Mouse (Mus musculus) kidney, postnatal 14 days (tissue): ENCODE measurements around the gene Auts2.

ENCODE experiments used
- DNase-seq: peaks from one replicate; pipeline ENCODE4 v3.0.0; 2022; ENCODE audit warnings: mixed read lengths

Auts2 gene

GRCm38 (mm10) chr5:131593261-131593660, 949.9 kb downstream of the Auts2 start:
- no peak for DNase-seq

- DNase-seq: no peak
Measured at GRCm38 (mm10) chr5:131589948-131590467, 953.1 kb downstream of the Auts2 start.

GRCm38 (mm10) chr5:131586332-131586700, 956.8 kb downstream of the Auts2 start:
- no peak for DNase-seq

- DNase-seq: peak; percentile 43
Measured at GRCm38 (mm10) chr5:131585684-131586331, 957.3 kb downstream of the Auts2 start.

GRCm38 (mm10) chr5:131584260-131585135, 958.6 kb downstream of the Auts2 start:
- DNase-seq: peak; percentile 61

- DNase-seq: no peak
Measured at GRCm38 (mm10) chr5:131581110-131582050, 961.8 kb downstream of the Auts2 start.

- DNase-seq: no peak
Measured at GRCm38 (mm10) chr5:131578737-131579136, 964.4 kb downstream of the Auts2 start.

GRCm38 (mm10) chr5:131575733-131576265, 967.3 kb downstream of the Auts2 start:
- no peak for DNase-seq

GRCm38 (mm10) chr5:131575086-131575514, 968.0 kb downstream of the Auts2 start:
- no peak for DNase-seq

GRCm38 (mm10) chr5:131574469-131575085, 968.6 kb downstream of the Auts2 start:
- no peak for DNase-seq

- DNase-seq: no peak
Measured at GRCm38 (mm10) chr5:131573296-131574177, 969.6 kb downstream of the Auts2 start.

- no peak for DNase-seq
Measured at GRCm38 (mm10) chr5:131566032-131566431, 977.1 kb downstream of the Auts2 start.

GRCm38 (mm10) chr5:131563630-131564252, 979.4 kb downstream of the Auts2 start:
- no peak for DNase-seq

- peak; percentile 36 for DNase-seq
Measured at GRCm38 (mm10) chr5:131560773-131561560, 982.2 kb downstream of the Auts2 start.

- DNase-seq: no peak
Measured at GRCm38 (mm10) chr5:131558403-131559174, 984.6 kb downstream of the Auts2 start.

- peak; percentile 23 for DNase-seq
Measured at GRCm38 (mm10) chr5:131557591-131558385, 985.4 kb downstream of the Auts2 start.

- DNase-seq: no peak
Measured at GRCm38 (mm10) chr5:131548932-131549563, 994.1 kb downstream of the Auts2 start.
